Mouse (Mus musculus): Measurements from ENCODE around the gene Ttll3.

The Ttll3 gene

GRCm38 (mm10) chr6:113388960-113389359, at the start of gene Ttll3:
Ttll3 (plus strand) TSS chr6:113389260.
- no peak for DNase-seq

DNA sequence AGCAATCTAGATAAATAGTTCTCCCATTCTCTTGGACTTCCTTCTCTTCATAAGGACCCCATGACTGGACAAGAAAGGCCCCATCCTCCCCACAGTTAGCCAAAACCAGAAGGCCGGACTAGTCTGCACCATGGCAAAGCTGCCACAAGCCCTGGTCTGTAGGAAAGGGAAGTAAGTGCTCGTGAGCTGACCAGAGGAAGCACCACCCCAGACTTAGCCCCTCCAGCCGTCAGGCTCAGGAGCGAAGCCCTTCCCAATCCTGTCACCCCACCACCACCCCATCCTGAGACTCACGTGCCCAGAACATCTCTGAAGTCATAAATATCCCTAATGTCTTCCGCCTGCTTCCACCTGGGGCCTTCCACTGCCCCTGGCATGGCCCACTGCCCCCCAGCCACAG, 47.5 kb upstream of the Ttll3 start:
- DNase-seq, result peak; percentile 72

- DNase-seq, result no peak
Measured at GRCm38 (mm10) chr6:113342297-113342696, 46.8 kb upstream of the Ttll3 start.

- DNase-seq, result peak; percentile 81
Measured at GRCm38 (mm10) chr6:113343177-113344092, 45.6 kb upstream of the Ttll3 start, which contains the start of gene Camk1. Camk1 (minus strand) TSS chr6:113343984.

- DNase-seq, result no peak
Measured at GRCm38 (mm10) chr6:113344321-113344720, 44.7 kb upstream of the Ttll3 start.

GRCm38 (mm10) chr6:113346897-113347296, 42.2 kb upstream of the Ttll3 start:
- no peak for DNase-seq

DNA sequence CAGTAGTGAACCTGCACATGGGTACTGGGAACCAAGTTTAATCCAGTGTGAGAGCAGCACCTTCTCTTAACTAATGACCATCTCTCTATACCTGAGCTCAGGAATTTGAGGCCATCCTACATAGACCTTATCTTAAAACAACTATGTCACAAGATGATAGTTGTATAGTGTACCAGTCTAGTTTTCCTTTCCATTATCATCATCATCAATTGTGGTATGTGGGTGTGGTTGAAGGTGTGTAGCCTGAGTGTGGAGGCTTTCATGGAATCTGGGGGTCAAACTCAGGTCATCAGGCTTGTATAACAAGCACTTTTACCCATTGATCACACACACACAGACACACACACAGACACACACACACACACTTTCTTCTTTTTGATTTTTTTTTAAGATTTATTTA, 38.5 kb upstream of the Ttll3 start:
- DNase-seq, result no peak

DNA sequence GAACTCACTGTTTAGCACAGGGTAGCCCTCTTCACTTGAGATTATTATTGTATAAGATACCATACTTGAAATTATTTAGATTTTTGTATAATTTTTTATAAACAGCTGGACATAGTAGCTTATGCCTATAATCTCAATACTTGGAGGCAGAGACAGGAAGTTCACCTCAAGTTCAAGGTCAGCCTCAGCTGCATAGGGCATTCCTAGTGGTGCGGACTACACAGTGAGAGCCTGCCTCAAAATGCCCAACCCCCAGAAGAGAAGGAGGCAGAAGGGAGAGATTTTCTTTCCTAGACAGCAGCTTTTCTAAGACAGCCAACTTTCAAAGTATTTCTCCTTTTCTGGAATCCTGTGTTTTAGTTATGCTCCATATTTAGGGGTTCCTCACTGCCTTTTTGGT, 37.9 kb upstream of the Ttll3 start:
- DNase-seq, result no peak

GRCm38 (mm10) chr6:113351653-113352052, 37.4 kb upstream of the Ttll3 start:
- no peak for DNase-seq

- DNase-seq, result no peak
Measured at GRCm38 (mm10) chr6:113352820-113353219, 36.2 kb upstream of the Ttll3 start.

DNA sequence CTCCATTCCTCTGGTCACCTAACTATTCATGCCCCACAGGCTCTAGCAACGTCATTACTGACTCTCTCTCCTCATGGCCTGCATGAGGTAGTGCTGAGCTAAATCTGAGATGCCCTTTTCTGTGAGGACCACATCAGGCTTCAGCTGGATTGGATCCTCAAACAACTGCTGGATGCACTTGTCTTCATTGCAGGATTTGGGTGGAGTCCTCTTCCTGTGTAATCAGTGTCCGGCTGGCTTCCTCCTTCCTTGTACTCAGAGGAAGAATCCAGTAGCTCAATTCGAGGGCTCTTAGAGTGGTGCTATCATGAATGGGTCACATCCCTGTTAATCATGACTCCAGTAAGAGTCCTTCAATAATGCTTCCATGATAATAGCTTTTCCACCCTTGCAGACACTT, 35.4 kb upstream of the Ttll3 start:
- DNase-seq, result no peak

GRCm38 (mm10) chr6:113361476-113361875, 27.6 kb upstream of the Ttll3 start:
- DNase-seq, result no peak

DNA sequence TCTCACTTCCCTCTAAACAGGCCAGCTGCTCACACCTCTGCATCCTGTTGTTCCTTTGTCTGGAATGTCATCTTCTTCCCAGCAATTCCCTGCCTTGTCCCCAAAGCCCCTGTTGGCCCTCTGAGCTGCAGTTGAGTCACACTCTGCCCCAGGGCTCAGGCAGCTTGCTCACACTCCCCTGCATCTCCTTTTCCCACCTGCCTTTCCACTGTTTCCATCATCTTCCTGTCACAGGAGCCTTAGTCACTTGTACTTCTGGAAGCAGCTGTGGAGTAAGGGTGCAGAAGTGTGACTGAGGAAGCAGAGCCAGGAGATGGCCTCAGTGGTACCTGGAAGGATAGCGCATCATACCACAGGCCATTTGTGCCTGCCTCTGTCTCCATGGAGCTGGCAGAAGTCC, 26.8 kb upstream of the Ttll3 start:
- no peak for DNase-seq

- DNase-seq, result no peak
Measured at GRCm38 (mm10) chr6:113364518-113365135, 24.4 kb upstream of the Ttll3 start.

DNA sequence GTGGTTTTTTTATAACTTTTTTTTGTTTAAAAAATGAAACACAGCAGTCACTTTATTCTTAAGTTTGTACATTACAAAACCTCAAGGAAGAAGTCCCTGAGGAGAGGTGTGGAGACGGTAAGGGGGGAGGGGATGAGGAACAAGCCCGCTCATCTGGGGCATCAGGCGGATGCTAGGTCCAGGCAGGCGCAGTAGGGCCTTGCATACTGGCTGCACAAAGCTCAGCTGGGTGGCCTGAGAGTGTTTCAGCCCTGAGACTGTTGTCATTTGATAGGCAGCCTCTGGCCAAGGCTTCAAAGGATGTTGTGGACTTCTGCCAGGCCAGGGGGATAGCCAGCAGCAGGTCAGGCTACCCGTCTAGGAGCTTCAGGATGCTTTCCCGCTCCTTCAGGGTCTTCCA, 22.4 kb upstream of the Ttll3 start:
- no peak for DNase-seq

- no peak for DNase-seq
Measured at GRCm38 (mm10) chr6:113367574-113367973, 21.5 kb upstream of the Ttll3 start.

DNA sequence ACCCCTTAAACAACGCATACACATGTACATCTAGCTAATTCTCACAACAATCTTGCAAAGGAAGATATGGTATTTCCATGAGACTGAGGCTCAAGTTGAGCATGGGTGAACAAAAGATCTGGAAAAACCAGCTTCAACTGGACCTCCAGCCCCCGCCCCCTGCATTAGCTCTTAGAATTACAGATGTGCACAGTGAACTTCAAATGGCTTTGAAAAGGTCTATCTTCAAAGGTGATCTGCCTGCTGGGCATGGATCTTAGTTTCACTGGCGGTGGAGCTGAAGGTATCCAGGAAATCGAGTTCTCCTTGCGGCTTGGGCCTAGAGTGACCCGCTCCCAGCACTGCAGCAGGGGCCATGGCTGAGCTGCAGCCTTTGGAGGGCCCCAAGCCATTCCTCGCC, 20.9 kb upstream of the Ttll3 start:
- DNase-seq, result no peak

DNA sequence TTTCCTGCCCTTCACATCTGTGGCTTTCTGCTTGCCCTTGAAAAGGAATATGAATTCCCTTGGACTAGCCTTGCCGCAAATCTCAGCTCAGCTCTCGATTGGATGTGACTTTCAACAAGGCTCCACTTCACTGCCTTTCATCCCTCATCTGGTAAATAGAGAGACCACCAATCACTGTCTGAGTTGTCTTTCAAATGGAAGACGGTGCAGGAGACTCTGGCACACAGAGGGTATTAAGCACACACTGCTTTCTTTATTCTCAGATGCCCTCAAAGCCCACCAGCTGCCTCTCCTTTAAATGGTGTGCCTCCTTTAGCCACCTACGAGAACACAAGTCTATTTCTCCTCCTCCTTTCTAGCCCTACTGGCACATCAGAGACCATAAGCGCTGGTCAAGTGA, 20.5 kb upstream of the Ttll3 start:
- no peak for DNase-seq

GRCm38 (mm10) chr6:113370194-113370929, 18.7 kb upstream of the Ttll3 start:
- no peak for DNase-seq

GRCm38 (mm10) chr6:113373491-113373890, 15.6 kb upstream of the Ttll3 start:
- no peak for DNase-seq

DNA sequence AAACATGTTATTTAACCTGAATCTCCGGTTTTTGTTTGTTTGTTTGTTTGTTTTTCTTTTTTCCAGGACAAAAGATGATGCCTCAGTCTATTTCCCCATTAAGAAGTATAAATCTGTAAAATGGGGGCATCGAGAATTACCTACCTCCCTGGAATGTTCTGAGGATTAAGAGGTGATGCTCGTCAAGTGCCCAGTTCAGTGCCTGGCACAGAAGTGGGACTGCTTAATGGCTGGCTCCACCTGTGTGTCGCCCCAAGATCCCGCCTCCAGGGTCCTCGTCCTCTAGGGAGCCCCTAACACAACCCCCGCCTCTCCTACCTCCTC, 11.9 kb upstream of the Ttll3 start:
- DNase-seq, result no peak

- DNase-seq, result peak; percentile 92
Measured at GRCm38 (mm10) chr6:113377496-113378385, 11.3 kb upstream of the Ttll3 start, which contains the start of the genes Tada3 and Arpc4. Tada3 (minus strand) TSS chr6:113377883. Arpc4 (plus strand) TSS chr6:113378115.

GRCm38 (mm10) chr6:113379246-113379645, 9.8 kb upstream of the Ttll3 start:
- DNase-seq, result no peak

Data from layer of hippocampus, adult 9-11 months (tissue).